Mouse (Mus musculus) heart, adult 2 months (tissue): ENCODE measurements around the gene Gm20388. TPM values are rescaled to one million over a fixed set of nuclear protein-coding genes. Genes with fewer than 3 reads are reported as not detected.

Source experiments
- DNase-seq, 2 experiments: peaks; one replicate each; pipeline ENCODE4 v3.0.0; 2021
- H3K27ac ChIP-seq: fragments of 200-600 bp; 2 replicates; pipeline ENCODE4 v1.8.1; 2022
- H3K27me3 ChIP-seq: fragments of 200-500 bp; 2 replicates; pipeline ENCODE4 v1.6.1; 2012; ENCODE audit warnings: mild to moderate bottlenecking, low read length, inconsistent platforms, mixed read lengths; ENCODE audit not compliant: control insufficient read depth, insufficient read depth
- H3K36me3 ChIP-seq: fragments of 200-500 bp; 2 replicates; pipeline ENCODE4 v1.6.1; 2012; ENCODE audit warnings: low read length, inconsistent platforms; ENCODE audit not compliant: control insufficient read depth, insufficient read depth
- H3K4me1 ChIP-seq: fragments of 200-500 bp; 2 replicates; pipeline ENCODE4 v1.6.1; 2011; ENCODE audit warnings: low read length; ENCODE audit not compliant: control insufficient read depth, insufficient read depth
- H3K4me3 ChIP-seq: fragments of 200-600 bp; 2 replicates; pipeline ENCODE4 v1.8.1; 2022
- H3K79me2 ChIP-seq: fragments of 200-500 bp; replicated peaks from 2 replicates; pipeline ENCODE4 v1.6.1; 2012; ENCODE audit warnings: mild to moderate bottlenecking, inconsistent platforms, low read length, moderate library complexity, mixed read lengths; ENCODE audit not compliant: control insufficient read depth, insufficient read depth
- H3K9ac ChIP-seq: fragments of 200-500 bp; 2 replicates; pipeline ENCODE4 v1.6.1; 2012; ENCODE audit warnings: low read depth, mild to moderate bottlenecking, control low read depth, inconsistent platforms, low read length, mixed read lengths
- CTCF ChIP-seq: fragments of 200-600 bp; IDR thresholded peaks from 2 replicates; pipeline ENCODE4 v1.8.1; 2022; ENCODE audit warnings: antibody characterized with exemption, mild to moderate bottlenecking, moderate library complexity
- EP300 ChIP-seq: fragments of 200-500 bp; IDR thresholded peaks from 2 replicates; pipeline ENCODE4 v1.6.1; 2011; ENCODE audit warnings: low read depth, low read length, control low read depth; ENCODE audit not compliant: insufficient read depth
- POLR2A ChIP-seq: fragments of 200-500 bp; IDR thresholded peaks from 2 replicates; pipeline ENCODE4 v1.6.1; 2011; ENCODE audit warnings: mild to moderate bottlenecking, low read depth, low read length, control low read depth; ENCODE audit not compliant: insufficient read depth
- WGBS: fragments of 180-500 bp; shearing (Covaris S2); methylation state at CpG from one replicate; pipeline ENCODE4 v1.1.7; 2018; 5-methylcytosine and 5-hydroxymethylcytosine counted together
- intact Hi-C: fragments of 180-260 bp; cut with DNase I; formaldehyde crosslinking; loops from one replicate; pipeline ENCODE4 v1.15.1; 2025
- polyA plus RNA-seq: library from polyadenylated mRNA; depleted of rRNA; stranded (reverse); fragments of >200 nt; gene quantifications from 2 replicates; pipeline ENCODE4 v1.2.3, GENCODE M21; 2012
- total RNA-seq, 2 experiments: library from RNA; stranded (reverse); gene quantifications; 2 replicates each; pipeline ENCODE4 v1.2.3; 2021

Gm20388 gene
- total and polyA plus RNA-seq, 3 experiments = 1.8 to 32.3 TPM; not detected in 1

DNA sequence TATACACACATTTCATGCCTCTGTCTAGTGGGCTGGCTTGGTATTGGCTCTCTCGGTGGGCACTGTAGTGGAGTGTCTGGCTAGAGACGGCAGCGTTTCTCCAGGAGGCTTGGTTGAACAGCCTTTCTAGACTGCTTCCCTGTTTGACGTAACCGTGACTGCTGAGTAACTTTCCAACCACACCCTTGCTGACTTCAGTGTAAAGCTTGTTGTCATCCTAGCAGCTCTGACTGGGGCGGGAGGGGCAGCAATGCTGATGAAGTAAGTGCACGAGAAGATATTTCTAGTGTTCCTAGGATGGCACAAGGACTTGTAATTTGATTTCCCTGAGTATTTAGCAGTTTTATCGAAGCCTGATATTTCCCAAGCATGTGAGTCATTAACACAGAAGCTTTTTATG, 4135.2 kb downstream of the Gm20388 start:
- WGBS = 76% methylated on average over 8 of the region's 8 CpGs
- TF ChIP-seq POLR2A (no peak), CTCF (no peak), EP300 (no peak)
- Histone ChIP-seq H3K4me1 (no peaks in the 10 kb centered on the region), H3K27ac (no peak overlapping the region), H3K4me3 (no peak overlapping the region), H3K9ac (no peak overlapping the region), H3K36me3 (no peaks in the 10 kb centered on the region), H3K27me3 (no peaks in the 10 kb centered on the region), H3K79me2 (no peaks in the 10 kb centered on the region)
- intact Hi-C loops = no loop called here
- DNase-seq = no peak

DNA sequence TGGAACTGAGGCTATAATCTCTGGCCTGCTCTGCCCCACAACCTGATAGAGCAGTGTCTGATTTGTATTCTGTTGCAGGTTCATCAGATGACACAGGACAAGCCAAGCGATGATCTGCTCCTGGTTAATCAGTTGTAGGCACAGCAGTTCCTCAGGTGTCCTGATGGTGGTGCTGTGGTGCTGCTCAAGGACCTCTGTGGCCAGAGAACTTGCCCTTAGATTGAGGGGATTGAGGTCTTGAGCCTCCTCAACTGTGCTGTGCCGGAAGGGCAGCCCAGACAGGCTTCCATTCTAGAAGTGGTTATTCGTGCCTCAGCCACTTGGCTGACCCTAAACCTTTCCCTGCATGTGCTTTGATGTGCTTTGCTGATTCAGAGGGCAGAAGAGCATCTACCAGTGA, 4141.5 kb downstream of the Gm20388 start:
- intact Hi-C loops = loop anchor here (1.0 to 5.0 kb wide), 3 partner anchors 179 to 297 kb away; partner anchors contain the start of gene Galnt2
- no peaks in the 10 kb centered on the region for H3K4me1 ChIP-seq
- no peak overlapping the region for H3K4me3 ChIP-seq
- no peaks in the 10 kb centered on the region for H3K36me3 ChIP-seq
- H3K27me3 ChIP-seq = no peaks in the 10 kb centered on the region
- TF ChIP-seq CTCF (no peak; the same call in 1 of the 2 replicates), POLR2A (no peak), EP300 (peak; percentile 97)
- H3K27ac ChIP-seq = no peak overlapping the region
- WGBS = 28% methylated on average over 3 of the region's 3 CpGs
- no peak overlapping the region for H3K9ac ChIP-seq
- no peaks in the 10 kb centered on the region for H3K79me2 ChIP-seq
- peak; percentile 65 to 83 for DNase-seq

DNA sequence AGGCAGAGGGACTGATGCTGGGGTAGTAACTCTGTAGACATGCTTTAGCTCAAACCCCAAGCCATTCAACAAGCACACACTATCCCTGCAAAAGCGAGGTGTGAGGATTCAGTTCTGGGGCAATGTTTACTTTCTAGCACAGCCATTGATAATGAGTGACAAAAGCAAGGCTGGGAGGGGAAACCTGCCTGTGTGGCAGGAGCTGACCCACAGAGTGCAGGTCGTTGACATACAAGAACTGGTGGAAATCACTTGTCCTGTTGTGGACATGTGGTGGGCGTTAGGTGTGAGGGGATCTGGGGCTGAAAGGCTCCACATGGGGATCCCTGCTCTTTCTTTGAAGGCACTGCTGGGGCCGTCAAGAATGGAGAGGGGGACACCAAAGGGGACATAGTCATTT, 4141.9 kb downstream of the Gm20388 start:
- Histone ChIP-seq H3K36me3 (no peaks in the 10 kb centered on the region), H3K4me1 (no peaks in the 10 kb centered on the region), H3K79me2 (no peaks in the 10 kb centered on the region), H3K4me3 (no peak overlapping the region), H3K27ac (no peak overlapping the region), H3K9ac (no peak overlapping the region), H3K27me3 (no peaks in the 10 kb centered on the region)
- WGBS = 74% methylated on average over 4 of the region's 4 CpGs
- intact Hi-C loops = loop anchor here (1.0 to 5.0 kb wide), 3 partner anchors 178 to 297 kb away; partner anchors contain the start of gene Galnt2
- DNase-seq = no peak
- TF ChIP-seq EP300 = no peak
- TF ChIP-seq CTCF = no peak
- no peak for TF ChIP-seq POLR2A

DNA sequence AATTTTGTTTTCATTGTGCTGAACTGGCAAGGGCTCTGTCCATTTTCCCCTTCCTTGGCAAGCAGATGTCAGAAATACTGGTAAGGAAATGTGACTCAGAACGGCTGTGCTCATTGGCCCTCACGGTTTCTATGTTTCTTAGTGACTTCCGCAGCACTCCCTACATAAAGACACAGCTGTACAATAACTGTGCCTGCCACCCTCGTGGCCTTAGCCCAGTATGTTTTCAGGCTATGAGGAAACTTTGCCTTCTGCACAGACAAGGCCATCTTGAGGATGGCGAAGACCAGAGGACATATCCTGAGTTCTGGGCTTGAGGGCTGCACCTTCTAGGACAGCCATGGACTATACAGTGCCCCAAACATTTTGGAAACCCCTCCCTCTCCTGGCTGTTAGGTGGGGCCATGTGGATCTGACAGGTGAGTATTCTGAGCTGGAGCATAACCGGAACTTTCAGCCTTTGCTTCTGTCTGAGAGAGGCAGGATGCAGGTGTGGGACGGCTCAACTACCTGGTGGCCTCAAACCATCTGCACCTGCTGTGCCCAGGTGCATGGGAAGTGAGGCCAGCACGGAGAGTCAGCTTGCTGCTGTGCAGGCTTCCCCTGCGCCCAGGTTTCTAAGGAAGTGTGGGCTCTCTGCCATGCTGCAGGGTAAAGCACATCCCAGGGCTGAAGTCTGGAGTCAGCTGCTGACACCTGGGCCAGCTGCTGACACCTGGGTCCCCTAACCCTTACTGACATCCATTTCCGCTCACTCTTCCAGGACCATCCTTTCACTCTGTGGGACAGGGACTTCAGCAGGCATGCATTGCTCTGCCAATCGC, 4146.4 kb downstream of the Gm20388 start:
- intact Hi-C loops = no loop called here
- 77% methylated on average over 11 of the region's 11 CpGs for WGBS

DNA sequence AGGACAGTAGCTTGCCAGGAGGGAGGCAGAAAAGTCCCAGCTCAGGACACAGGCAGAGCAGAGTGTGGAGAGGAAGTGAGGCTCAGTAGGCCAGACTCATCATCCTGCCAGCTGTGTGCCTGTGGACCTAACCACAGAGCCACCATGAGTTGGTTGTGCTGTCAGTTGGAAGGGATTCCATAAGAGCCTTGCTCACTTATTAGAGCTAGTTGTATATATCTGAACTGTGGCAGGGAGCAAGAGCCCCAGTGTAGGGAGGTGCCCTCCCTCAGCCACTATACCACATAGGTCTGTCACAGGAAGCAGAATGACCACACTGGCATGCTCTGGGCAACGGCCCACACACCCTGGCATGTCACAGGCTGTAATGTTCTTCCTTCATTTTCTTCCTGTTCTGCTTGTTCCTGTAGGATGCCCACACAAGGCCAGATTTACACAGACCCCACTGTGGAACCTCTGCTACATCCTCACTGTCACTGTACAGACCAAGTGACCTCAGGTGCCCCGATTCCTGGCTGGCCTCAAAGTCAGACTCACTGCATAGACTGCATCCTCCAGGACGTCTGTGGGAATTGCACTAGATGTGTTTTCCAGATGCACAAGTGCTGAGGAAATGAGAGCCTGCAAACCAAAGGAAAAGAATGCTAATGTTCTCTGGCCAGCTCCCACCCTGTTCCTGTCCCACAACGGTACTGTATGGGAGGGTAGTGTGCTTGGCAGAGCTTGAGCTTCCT, 4155.9 kb downstream of the Gm20388 start:
- Histone ChIP-seq H3K36me3 (peaks cover 2% of the 10 kb centered on the region; the same call in 1 of the 2 replicates), H3K9ac (no peak overlapping the region), H3K79me2 (no peaks in the 10 kb centered on the region), H3K27me3 (no peaks in the 10 kb centered on the region), H3K4me1 (peaks cover 18% of the 10 kb centered on the region), H3K4me3 (no peak overlapping the region), H3K27ac (peak overlapping the region; percentile 12)
- intact Hi-C loops = no loop called here
- peak; percentile 91 for TF ChIP-seq EP300
- peak; percentile 28; the same call in 1 of the 2 replicates for TF ChIP-seq POLR2A
- TF ChIP-seq CTCF = peak; percentile 41
- WGBS = 38% methylated on average over 4 of the region's 4 CpGs
- peak; percentile 47 to 68 for DNase-seq

More for the DNA sequence above, 4146.4 kb downstream of the Gm20388 start:
- H3K27me3 ChIP-seq = no peaks in the 10 kb centered on the region
- H3K79me2 ChIP-seq = no peaks in the 10 kb centered on the region
- H3K27ac ChIP-seq = no peak overlapping the region
- TF ChIP-seq CTCF = no peak
- no peak for TF ChIP-seq EP300
- TF ChIP-seq POLR2A = no peak
- no peaks in the 10 kb centered on the region for H3K36me3 ChIP-seq
- no peak overlapping the region for H3K9ac ChIP-seq
- H3K4me1 ChIP-seq = no peaks in the 10 kb centered on the region
- no peak for DNase-seq
- no peak overlapping the region for H3K4me3 ChIP-seq
